Mouse (Mus musculus) thymus, postnatal 10 days (tissue): Measurements from ENCODE around the gene Olfr1128.
"Not testable (repeated sequence)": the region's sequence is repeated elsewhere in the genome, so short reads cannot be mapped to it uniquely, and the experiment has no call there.

ENCODE experiments used
- DNase-seq, 2 experiments: peaks; one replicate each; pipeline ENCODE4 v3.0.0; 2021; ENCODE audit warnings: low spot score in 2 of 2

The Olfr1128 gene

GRCm38 (mm10) chr2:87545442-87545841 is at the start of gene Olfr1128:
Gene Olfr1128, minus strand, starts transcription at chr2:87545542.
- DNase-seq = no peak

- DNase-seq = not testable (repeated sequence)
Observed at GRCm38 (mm10) chr2:87573602-87574001, 28.3 kb upstream of the Olfr1128 start, which contains the start of gene Olfr1129. Gene Olfr1129, plus strand, starts transcription at chr2:87573902.

GRCm38 (mm10) chr2:87534826-87535225 is 10.5 kb downstream of the Olfr1128 start:
- no peak for DNase-seq

- no peak for DNase-seq
Observed at GRCm38 (mm10) chr2:87531496-87531895, 13.8 kb downstream of the Olfr1128 start, which contains the start of gene Olfr153. Gene Olfr153, plus strand, starts transcription at chr2:87531796.

GRCm38 (mm10) chr2:87525899-87526616 is 19.3 kb downstream of the Olfr1128 start:
- DNase-seq = not testable (repeated sequence)

- DNase-seq = no peak
Observed at GRCm38 (mm10) chr2:87520651-87521050, 24.7 kb downstream of the Olfr1128 start.

GRCm38 (mm10) chr2:87516581-87516980 is 28.8 kb downstream of the Olfr1128 start:
- DNase-seq = no peak

- no peak for DNase-seq
Observed at GRCm38 (mm10) chr2:87515457-87516060, 29.8 kb downstream of the Olfr1128 start.

- DNase-seq = no peak
Observed at GRCm38 (mm10) chr2:87515046-87515445, 30.3 kb downstream of the Olfr1128 start.

- no peak for DNase-seq
Observed at GRCm38 (mm10) chr2:87506265-87506664, 39.1 kb downstream of the Olfr1128 start, which contains the start of gene Pramel6. Gene Pramel6, plus strand, starts transcription at chr2:87506565.

GRCm38 (mm10) chr2:87496993-87497392 is 48.3 kb downstream of the Olfr1128 start, which contains the start of gene Pramel7:
Gene Pramel7, minus strand, starts transcription at chr2:87497093.
- not testable (repeated sequence) for DNase-seq
